Mouse (Mus musculus) layer of hippocampus, adult 2 months (tissue): ENCODE measurements around the gene Glis3. TPM values are rescaled to one million over a fixed set of nuclear protein-coding genes. Genes with fewer than 3 reads are reported as not detected.

Experiments used
- DNase-seq, 2 experiments: peaks; one replicate each; pipeline ENCODE4 v3.0.0; 2022; ENCODE audit warnings: low spot score in 2 of 2
- H3K27ac ChIP-seq: fragments of 200-600 bp; 2 replicates; pipeline ENCODE4 v1.8.1; 2022
- H3K4me3 ChIP-seq: fragments of 200-600 bp; 2 replicates; pipeline ENCODE4 v1.8.1; 2022; ENCODE audit warnings: mild to moderate bottlenecking
- CTCF ChIP-seq: fragments of 200-600 bp; conservative IDR thresholded peaks from 2 replicates; pipeline ENCODE4 v1.8.1; 2022; ENCODE audit warnings: antibody characterized with exemption, mild to moderate bottlenecking, moderate library complexity
- total RNA-seq, 2 experiments: library from RNA; stranded (reverse); gene quantifications; 2 replicates each; pipeline ENCODE4 v1.2.3; 2021

Gene Glis3
- total RNA-seq, 2 experiments from 2014 or later, result 33.0 to 36.4 TPM

GRCm38 (mm10) chr19:28612249-28612648, 67.6 kb downstream of the Glis3 start:
- H3K4me3 ChIP-seq, result no peak overlapping the region
- H3K27ac ChIP-seq, result no peak overlapping the region
- no peak for DNase-seq
- no peak for TF ChIP-seq CTCF

- Histone ChIP-seq H3K4me3 (no peak overlapping the region), H3K27ac (peak overlapping the region; percentile 88)
- no peak for TF ChIP-seq CTCF
- no peak for DNase-seq
Observed at GRCm38 (mm10) chr19:28608747-28609146, 71.1 kb downstream of the Glis3 start.

- H3K27ac ChIP-seq, result peak overlapping the region; percentile 88
- no peak for DNase-seq
- no peak for TF ChIP-seq CTCF
Observed at GRCm38 (mm10) chr19:28608277-28608676, 71.6 kb downstream of the Glis3 start.

GRCm38 (mm10) chr19:28600866-28601265, 79.0 kb downstream of the Glis3 start:
- no peak overlapping the region for H3K27ac ChIP-seq
- no peak for TF ChIP-seq CTCF
- H3K4me3 ChIP-seq, result no peak overlapping the region
- no peak for DNase-seq

More at GRCm38 (mm10) chr19:28608277-28608676, 71.6 kb downstream of the Glis3 start:
- no peak overlapping the region for H3K4me3 ChIP-seq

- Histone ChIP-seq H3K4me3 (no peak overlapping the region), H3K27ac (no peak overlapping the region)
- no peak for DNase-seq
- no peak for TF ChIP-seq CTCF
Observed at GRCm38 (mm10) chr19:28594215-28594614, 85.7 kb downstream of the Glis3 start.

- DNase-seq, result no peak
- H3K4me3 ChIP-seq, result no peak overlapping the region
- H3K27ac ChIP-seq, result no peak overlapping the region
- no peak for TF ChIP-seq CTCF
Observed at GRCm38 (mm10) chr19:28592981-28593380, 86.9 kb downstream of the Glis3 start.

GRCm38 (mm10) chr19:28591736-28592477, 88.0 kb downstream of the Glis3 start:
- TF ChIP-seq CTCF, result no peak
- Histone ChIP-seq H3K27ac (no peak overlapping the region), H3K4me3 (no peak overlapping the region)
- DNase-seq, result no peak

GRCm38 (mm10) chr19:28580499-28580898, 99.4 kb downstream of the Glis3 start:
- H3K4me3 ChIP-seq, result no peak overlapping the region
- peak overlapping the region; percentile 75 for H3K27ac ChIP-seq
- no peak for TF ChIP-seq CTCF
- no peak for DNase-seq

- peak in 1 of 2 experiments; percentile 21 for DNase-seq
Observed at GRCm38 (mm10) chr19:28579724-28580375, 100.0 kb downstream of the Glis3 start.

GRCm38 (mm10) chr19:28577023-28577422, 102.9 kb downstream of the Glis3 start:
- peak overlapping the region; percentile 84 for H3K27ac ChIP-seq
- peak; percentile 65 to 66 for DNase-seq
- no peak for TF ChIP-seq CTCF
- H3K4me3 ChIP-seq, result no peak overlapping the region

More at GRCm38 (mm10) chr19:28579724-28580375, 100.0 kb downstream of the Glis3 start:
- peak overlapping the region; percentile 11; the same call in 1 of the 2 replicates for H3K4me3 ChIP-seq
- peak overlapping the region; percentile 75 for H3K27ac ChIP-seq
- no peak for TF ChIP-seq CTCF

GRCm38 (mm10) chr19:28576619-28577018, 103.3 kb downstream of the Glis3 start:
- no peak overlapping the region for H3K4me3 ChIP-seq
- TF ChIP-seq CTCF, result no peak
- DNase-seq, result no peak
- peak overlapping the region; percentile 84 for H3K27ac ChIP-seq

- no peak for TF ChIP-seq CTCF
- Histone ChIP-seq H3K4me3 (no peak overlapping the region), H3K27ac (peak overlapping the region; percentile 71)
- no peak for DNase-seq
Observed at GRCm38 (mm10) chr19:28573641-28574040, 106.2 kb downstream of the Glis3 start.

- TF ChIP-seq CTCF, result no peak
- Histone ChIP-seq H3K4me3 (no peak overlapping the region), H3K27ac (peak overlapping the region; percentile 60; the same call in 1 of the 2 replicates)
- no peak for DNase-seq
Observed at GRCm38 (mm10) chr19:28569856-28570255, 110.0 kb downstream of the Glis3 start.
